ENCODE assay signal across 22 mouse cellular contexts in the genomic region with DNA sequence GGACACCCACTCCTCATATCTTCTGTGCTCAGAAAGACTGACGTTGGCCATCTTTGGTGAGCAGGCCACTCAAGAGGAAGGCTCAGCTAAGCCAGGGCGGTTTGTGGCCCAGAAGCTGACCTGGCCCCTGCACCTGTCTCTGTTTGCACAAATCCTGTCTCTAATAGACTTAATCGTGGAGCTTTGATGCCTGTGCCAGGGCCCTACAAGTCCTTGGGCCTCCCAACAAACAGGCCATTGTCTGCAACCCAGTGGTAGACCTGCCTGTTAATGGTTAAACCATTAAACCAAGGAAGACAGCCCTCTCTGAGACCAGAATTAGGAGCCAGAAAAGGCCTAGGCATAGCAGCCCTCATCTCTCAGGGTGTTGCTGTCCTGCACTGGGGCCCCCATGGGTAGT. TPM values are rescaled to one million over a fixed set of nuclear protein-coding genes. Genes with fewer than 3 reads are reported as not detected.
A peak's percentile ranks its signal among the peaks of the same experiment; 100 is the strongest.
DNase-seq lines count a peak whose midpoint lies in the region; ATAC-seq and TF ChIP-seq lines count a peak whose summit lies in the region.
"Had no signal": no experiment of that assay in that cellular context is flagged by ENCODE, and none has a peak within 500 bp of the region (broad histone marks: within the 10 kb centered on the region; RNA-seq: fewer than 3 reads in every experiment).

No protein-coding gene starts in this region.

- peak overlapping the region; percentile 18; the same call in 1 of the 2 replicates for H3K27ac ChIP-seq in kidney, embryonic 15.5 days
- peak overlapping the region; percentile 60 for H3K27ac ChIP-seq in intestine, embryonic 14.5 days (ENCODE audit: low read depth)
- peak overlapping the region; percentile 28; the same call in 1 of the 2 replicates for H3K27ac ChIP-seq in small intestine, adult 2 months (ENCODE audit: insufficient read depth, low read depth, low read length)
- H3K27ac ChIP-seq in stomach, postnatal 0 days (replicated peaks), result no peak overlapping the region; the same call in 1 of the 2 replicates
- H3K27ac ChIP-seq in hindbrain, embryonic 13.5 days, result no peak overlapping the region
- H3K27ac ChIP-seq: embryonic facial prominence, embryonic 10.5 days; forebrain, embryonic 13.5 days; heart, embryonic 10.5 days; hindbrain, embryonic 12.5 days had no signal

- ATAC-seq in kidney, embryonic 15.5 days (replicated peaks; ENCODE audit: low FRiP score), result peak; percentile 43; the same call in 1 of the 2 replicates
- peak; percentile 81 for ATAC-seq in intestine, embryonic 14.5 days (replicated peaks; ENCODE audit: low FRiP score, low TSS enrichment, low read depth)
- peak; percentile 57 for ATAC-seq in stomach, postnatal 0 days (ENCODE audit: low FRiP score, low TSS enrichment)
- ATAC-seq in hindbrain, embryonic 13.5 days (ENCODE audit: low FRiP score), result no peak
- ATAC-seq: CD4-positive, CD25-positive, alpha-beta regulatory T cell, adult 4 months; forebrain, embryonic 13.5 days had no signal

- TF ChIP-seq EP300 in stomach, postnatal 0 days (optimal IDR thresholded peaks at IDR 0.05), result no peak

- H3K36me3 ChIP-seq in kidney, embryonic 15.5 days, result no peaks in the 10 kb centered on the region
- H3K36me3 ChIP-seq in intestine, embryonic 14.5 days (ENCODE audit: control insufficient read depth, insufficient read depth, low read length), result no peaks in the 10 kb centered on the region
- H3K36me3 ChIP-seq in small intestine, adult 2 months (ENCODE audit: control insufficient read depth, insufficient read depth, low read length), result no peaks in the 10 kb centered on the region
- H3K36me3 ChIP-seq in stomach, postnatal 0 days (ENCODE audit: control insufficient read depth, insufficient read depth, low read length), result no peaks in the 10 kb centered on the region
- H3K36me3 ChIP-seq in hindbrain, embryonic 13.5 days, result no peaks in the 10 kb centered on the region
- H3K36me3 ChIP-seq: embryonic facial prominence, embryonic 10.5 days; G1E; heart, embryonic 10.5 days; hindbrain, embryonic 12.5 days had no signal

- H3K4me2 ChIP-seq in kidney, embryonic 15.5 days, result no peak overlapping the region
- no peak overlapping the region for H3K4me2 ChIP-seq in intestine, embryonic 14.5 days (ENCODE audit: low read length)
- no peak overlapping the region for H3K4me2 ChIP-seq in stomach, postnatal 0 days (replicated peaks; ENCODE audit: low read depth)
- no peak overlapping the region for H3K4me2 ChIP-seq in hindbrain, embryonic 13.5 days
- H3K4me2 ChIP-seq: forebrain, embryonic 13.5 days; hindbrain, embryonic 12.5 days had no signal

- DNase-seq in kidney, adult 18-20 months, result no peak
- no peak for DNase-seq in intestine, embryonic 14.5 days (ENCODE audit: low spot score)
- DNase-seq in stomach, postnatal 0 days (ENCODE audit: low spot score), result peak; percentile 59
- no peak for DNase-seq in frontal cortex, postnatal 36 days (ENCODE audit: low spot score in 2 of 2)
- DNase-seq: adrenal gland, adult 8-10 months; adrenal gland, postnatal 36 days; B cell, adult 2 months; cerebellum, adult 2 months; cerebellum, postnatal 10 days; gastrocnemius, postnatal 10 days; heart, adult 18-20 months; heart, postnatal 10 days; heart, postnatal 4 days had no signal

- WGBS in kidney, embryonic 15.5 days, result 72% methylated on average over 3 of the region's 3 CpGs
- 49% methylated on average over 3 of the region's 3 CpGs for WGBS in intestine, embryonic 14.5 days
- 30% methylated on average over 3 of the region's 3 CpGs for WGBS in small intestine, adult 2 months
- 44% methylated on average over 3 of the region's 3 CpGs for WGBS in stomach, postnatal 0 days
- WGBS in hindbrain, embryonic 13.5 days, result 67% methylated on average over 3 of the region's 3 CpGs

- no peak for TF ChIP-seq POLR2A in small intestine, adult 2 months (IDR thresholded peaks at IDR 0.05; ENCODE audit: low read depth, low read length)

- no peaks in the 10 kb centered on the region for H3K9me3 ChIP-seq in kidney, embryonic 15.5 days (replicated peaks)
- H3K9me3 ChIP-seq in intestine, embryonic 14.5 days (ENCODE audit: control insufficient read depth, low read length), result no peaks in the 10 kb centered on the region
- no peaks in the 10 kb centered on the region for H3K9me3 ChIP-seq in stomach, postnatal 0 days (ENCODE audit: control insufficient read depth, low read length)
- no peaks in the 10 kb centered on the region for H3K9me3 ChIP-seq in hindbrain, embryonic 13.5 days
- H3K9me3 ChIP-seq: embryonic facial prominence, embryonic 10.5 days; forebrain, embryonic 13.5 days; G1E; heart, embryonic 10.5 days; hindbrain, embryonic 12.5 days had no signal

- no peak overlapping the region for H3K9ac ChIP-seq in kidney, embryonic 15.5 days
- H3K9ac ChIP-seq in intestine, embryonic 14.5 days (ENCODE audit: low read length), result no peak overlapping the region
- H3K9ac ChIP-seq in stomach, postnatal 0 days (ENCODE audit: low read length), result no peak overlapping the region
- H3K9ac ChIP-seq in hindbrain, embryonic 13.5 days, result no peak overlapping the region
- H3K9ac ChIP-seq: forebrain, embryonic 13.5 days; hindbrain, embryonic 12.5 days had no signal

- no peak for TF ChIP-seq CTCF in small intestine, adult 2 months (IDR thresholded peaks at IDR 0.05; ENCODE audit: extremely low read depth, insufficient read length, insufficient replicate concordance, low read depth, low read length)
- no peak for TF ChIP-seq CTCF in stomach, postnatal 0 days (IDR thresholded peaks at IDR 0.05; ENCODE audit: low read depth)

- H3K27me3 ChIP-seq in kidney, embryonic 15.5 days, result 0 out of 2 replicates have a peak, but pooled peaks cover 3% of the 10 kb centered on the region
- no peaks in the 10 kb centered on the region for H3K27me3 ChIP-seq in intestine, embryonic 14.5 days (replicated peaks; ENCODE audit: control insufficient read depth, insufficient read depth, low read length)
- H3K27me3 ChIP-seq in small intestine, adult 2 months (ENCODE audit: control insufficient read depth, insufficient read depth, low read length), result no peaks in the 10 kb centered on the region
- no peaks in the 10 kb centered on the region for H3K27me3 ChIP-seq in stomach, postnatal 0 days (ENCODE audit: control insufficient read depth, insufficient read depth, low read length)
- no peaks in the 10 kb centered on the region for H3K27me3 ChIP-seq in hindbrain, embryonic 13.5 days
- H3K27me3 ChIP-seq: forebrain, embryonic 13.5 days; hindbrain, embryonic 12.5 days had no signal

- no peak overlapping the region for H3K4me3 ChIP-seq in kidney, embryonic 15.5 days (replicated peaks)
- H3K4me3 ChIP-seq in intestine, embryonic 14.5 days (ENCODE audit: low read depth, low read length), result no peak overlapping the region
- H3K4me3 ChIP-seq in small intestine, adult 2 months (ENCODE audit: low read depth, low read length), result no peak overlapping the region
- no peak overlapping the region for H3K4me3 ChIP-seq in stomach, postnatal 0 days (ENCODE audit: low read depth, low read length)
- H3K4me3 ChIP-seq in hindbrain, embryonic 13.5 days, result no peak overlapping the region
- H3K4me3 ChIP-seq: embryonic facial prominence, embryonic 10.5 days; forebrain, embryonic 13.5 days; heart, embryonic 10.5 days; hindbrain, embryonic 12.5 days had no signal

- H3K4me1 ChIP-seq in kidney, embryonic 15.5 days, result no peaks in the 10 kb centered on the region
- H3K4me1 ChIP-seq in intestine, embryonic 14.5 days (replicated peaks; ENCODE audit: control insufficient read depth, insufficient read depth, low read length), result no peaks in the 10 kb centered on the region
- peaks cover 12% of the 10 kb centered on the region for H3K4me1 ChIP-seq in small intestine, adult 2 months (ENCODE audit: control insufficient read depth, insufficient read depth, insufficient read length, low read length)
- no peaks in the 10 kb centered on the region for H3K4me1 ChIP-seq in stomach, postnatal 0 days (replicated peaks; ENCODE audit: control insufficient read depth, insufficient read depth)
- no peaks in the 10 kb centered on the region for H3K4me1 ChIP-seq in hindbrain, embryonic 13.5 days (replicated peaks)
- H3K4me1 ChIP-seq: embryonic facial prominence, embryonic 10.5 days; forebrain, embryonic 13.5 days; hindbrain, embryonic 12.5 days had no signal

RNA-seq across cellular contexts. Expression of gene Th, which starts 1.5 kb away (rescaled TPM):
- 5.5 and 35.4 TPM in 2 replicates for polyA plus RNA-seq in kidney, embryonic 15.5 days (2015; fragmentation: Nextera tagmentation; extraction: Ambion mirVana)
- 1.1 and 1.4 TPM in 2 replicates for polyA plus RNA-seq in intestine, embryonic 14.5 days (2014; fragmentation: Nextera tagmentation; extraction: Ambion mirVana)
- 0.23 and 2.3 TPM in 2 replicates for polyA plus RNA-seq in small intestine, adult 2 months (2012; rRNA removed)
- 0.76 and 1.2 TPM in 2 replicates for polyA plus RNA-seq in stomach, postnatal 0 days (2015; fragmentation: Nextera tagmentation; extraction: Ambion mirVana)
- polyA plus RNA-seq in hindbrain, embryonic 13.5 days (2015; fragmentation: Nextera tagmentation; extraction: Ambion mirVana), result 17.6 and 17.8 TPM in 2 replicates
- polyA plus RNA-seq: CD4-positive, CD25-positive, alpha-beta regulatory T cell, adult 4 months; G1E had no signal

RNA-seq across cellular contexts. Expression of gene Ascl2, which starts 36.6 kb away (rescaled TPM):
- polyA plus RNA-seq in kidney, embryonic 15.5 days (2015; fragmentation: Nextera tagmentation; extraction: Ambion mirVana), result 0.73 and 1.1 TPM in 2 replicates
- polyA plus RNA-seq in intestine, embryonic 14.5 days (2014; fragmentation: Nextera tagmentation; extraction: Ambion mirVana), result 11.3 and 13.9 TPM in 2 replicates
- 9.8 and 18.1 TPM in 2 replicates for polyA plus RNA-seq in small intestine, adult 2 months (2012; rRNA removed)
- 4.3 and 4.5 TPM in 2 replicates for polyA plus RNA-seq in stomach, postnatal 0 days (2015; fragmentation: Nextera tagmentation; extraction: Ambion mirVana)
- 0.44 and 0.48 TPM in 2 replicates for polyA plus RNA-seq in hindbrain, embryonic 13.5 days (2015; fragmentation: Nextera tagmentation; extraction: Ambion mirVana)
- polyA plus RNA-seq: G1E had no signal

Comparison
In these comparisons a context has a peak if more than half of its experiments do, and no peak if none do; other contexts are left out.
1. H3K27ac ChIP-seq: peak in kidney, embryonic 15.5 days (single experiment), intestine, embryonic 14.5 days (single experiment) and small intestine, adult 2 months (single experiment); none in stomach, postnatal 0 days (single experiment) and hindbrain, embryonic 13.5 days (single experiment).